Mouse (Mus musculus) kidney, adult 2 months (tissue): Measurements from ENCODE around the gene Pfkfb2.

ENCODE experiments used
- CTCF ChIP-seq: fragments of 200-500 bp; conservative IDR thresholded peaks from 2 replicates; pipeline ENCODE4 v1.5.1; 2011; ENCODE audit warnings: low read depth, mild to moderate bottlenecking, control low read depth, low read length, moderate library complexity, mixed read lengths; ENCODE audit not compliant: insufficient read depth, insufficient read length
- POLR2A ChIP-seq: fragments of 200-500 bp; IDR thresholded peaks from one replicate; pipeline ENCODE4 v1.6.1; 2011; ENCODE audit warnings: low read depth, low read length, control low read depth

- no peak for TF ChIP-seq POLR2A
- no peak for TF ChIP-seq CTCF
These were observed 15.0 kb downstream of the Pfkfb2 start for GRCm38 (mm10) chr1:130714046-130714445.
